Mouse (Mus musculus): ENCODE results near the gene Dtl.
A peak's percentile ranks its signal among the peaks of the same experiment; 100 is the strongest.

Gene Dtl

DNA sequence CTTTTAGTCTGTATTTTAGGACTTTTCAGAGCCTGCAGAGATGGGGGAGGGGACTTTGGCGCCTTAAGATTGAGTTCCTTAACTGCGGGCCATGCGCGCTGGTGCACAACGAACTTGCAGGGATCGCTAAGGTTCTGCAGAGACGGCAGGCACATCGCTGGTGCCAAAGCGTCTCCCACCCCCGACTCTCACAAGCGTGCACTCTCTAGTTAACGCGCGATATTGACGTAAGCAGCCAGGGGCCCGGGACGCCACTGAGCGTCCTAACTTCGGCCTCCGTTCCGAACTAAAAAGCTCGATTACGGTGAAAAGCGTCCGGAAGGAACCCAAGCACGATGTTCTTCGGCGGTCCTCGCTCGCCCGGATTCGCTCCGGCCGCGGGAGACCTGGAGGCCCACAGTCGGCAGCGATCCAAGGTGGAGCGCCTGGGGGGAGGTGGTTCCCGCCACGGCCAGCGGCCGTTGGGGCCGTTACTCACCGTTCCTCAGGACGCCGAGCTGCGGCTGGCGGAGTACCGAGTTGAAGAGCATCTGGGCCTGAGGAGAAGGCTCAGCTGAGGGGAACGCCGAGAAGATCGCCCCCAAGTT is 380 bp downstream of the Dtl start:
- peak; percentile 21 for DNase-seq

DNA sequence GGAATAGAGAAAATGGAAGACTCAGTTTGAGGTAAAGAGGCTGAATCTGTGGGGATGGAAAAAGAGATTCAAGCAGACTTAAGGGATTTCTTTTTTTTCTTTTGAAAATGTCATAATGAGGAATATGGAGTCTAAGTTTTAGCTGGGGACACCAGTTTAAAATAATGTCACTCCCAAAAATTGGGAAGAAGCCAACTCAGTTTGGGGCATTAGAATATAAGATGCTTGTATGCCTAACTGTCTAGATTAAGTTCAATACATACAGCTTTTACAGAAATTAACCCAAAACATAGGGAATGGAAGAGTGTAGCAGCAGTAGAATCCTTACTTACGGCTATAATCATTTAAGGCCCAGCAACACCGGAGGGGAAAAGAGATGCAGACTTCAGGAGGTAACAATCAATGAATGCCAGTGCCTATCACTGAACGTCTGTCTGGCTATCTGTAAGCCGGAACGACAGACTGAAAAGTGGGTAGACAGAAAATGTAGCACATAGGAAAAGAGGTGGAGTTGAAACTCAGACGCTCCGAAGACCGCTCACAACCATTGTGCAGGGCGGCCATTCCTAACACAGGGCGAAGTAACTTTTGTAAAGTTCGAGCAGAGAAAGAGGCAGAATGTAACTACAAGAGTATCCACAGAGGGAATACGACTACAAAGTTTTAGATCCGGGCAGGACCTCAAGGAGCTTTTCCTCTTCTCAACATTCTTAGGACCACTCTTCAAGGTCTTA is 1.3 kb downstream of the Dtl start:
- no peak for DNase-seq

DNA sequence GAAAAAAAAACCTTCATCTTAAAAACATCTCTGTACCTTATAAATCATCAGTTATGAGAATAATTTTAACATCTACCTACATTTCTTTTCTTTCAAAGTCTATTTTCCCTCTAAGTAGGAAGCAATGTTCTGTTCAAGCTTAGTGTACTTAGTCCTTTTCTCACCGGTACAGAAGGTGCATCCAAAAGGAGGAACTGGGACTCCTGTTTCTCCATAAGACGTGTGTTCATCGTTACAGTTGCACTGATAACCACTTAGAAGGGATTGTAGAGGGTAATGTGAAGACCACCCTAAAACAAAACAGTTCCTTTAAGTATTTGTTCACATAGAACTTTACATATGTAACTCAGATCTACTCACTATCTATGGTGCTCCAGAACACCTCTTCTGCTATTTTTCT is 4.9 kb downstream of the Dtl start:
- no peak for DNase-seq

DNA sequence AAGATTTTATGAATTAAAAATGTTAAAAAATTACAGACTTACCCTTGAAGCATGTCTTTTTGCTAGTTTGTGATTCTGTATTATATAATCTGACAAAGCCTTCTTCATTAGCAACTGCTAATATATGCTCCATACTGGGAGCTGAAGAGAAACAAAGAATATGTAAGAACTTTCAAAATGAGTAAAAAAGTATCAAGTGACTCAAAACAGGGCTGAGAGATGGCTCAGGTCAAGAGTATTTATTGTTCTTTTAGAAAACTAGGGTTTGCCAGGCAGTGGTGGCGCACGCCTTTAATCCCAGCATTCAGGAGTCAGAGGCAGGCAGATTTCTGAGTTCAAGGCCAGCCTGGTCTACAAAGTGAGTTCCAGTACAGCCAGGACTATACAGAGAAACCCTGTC is 5.7 kb downstream of the Dtl start:
- DNase-seq = no peak

- peak; percentile 41 for DNase-seq
Measured at GRCm38 (mm10) chr1:191567859-191568258, 7.5 kb downstream of the Dtl start.

DNA sequence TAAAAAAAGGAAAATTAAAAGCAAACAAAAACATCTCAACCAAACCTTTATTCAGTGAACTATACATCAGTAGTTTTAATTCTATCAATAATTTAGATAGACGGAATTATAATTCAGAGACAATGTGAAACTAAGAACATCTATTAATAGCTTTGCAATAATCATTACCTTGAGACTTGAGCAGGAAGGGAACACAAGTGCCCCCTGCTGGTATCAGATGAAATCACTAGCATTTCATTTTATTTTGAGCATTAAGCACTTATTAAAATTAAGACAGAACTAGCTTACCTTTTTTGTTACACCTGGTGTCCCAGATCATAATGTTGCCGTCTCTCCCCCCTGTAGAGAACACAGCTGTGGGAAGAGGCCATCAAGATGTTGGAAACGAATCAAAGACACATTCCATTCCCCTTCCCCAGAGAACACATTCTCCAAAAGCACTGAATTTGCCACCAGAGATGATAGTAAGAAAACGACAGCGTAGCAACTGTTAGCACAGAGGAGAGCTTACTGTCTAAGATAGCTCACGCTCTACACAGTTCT is 12.4 kb downstream of the Dtl start:
- DNase-seq = peak; percentile 60

DNA sequence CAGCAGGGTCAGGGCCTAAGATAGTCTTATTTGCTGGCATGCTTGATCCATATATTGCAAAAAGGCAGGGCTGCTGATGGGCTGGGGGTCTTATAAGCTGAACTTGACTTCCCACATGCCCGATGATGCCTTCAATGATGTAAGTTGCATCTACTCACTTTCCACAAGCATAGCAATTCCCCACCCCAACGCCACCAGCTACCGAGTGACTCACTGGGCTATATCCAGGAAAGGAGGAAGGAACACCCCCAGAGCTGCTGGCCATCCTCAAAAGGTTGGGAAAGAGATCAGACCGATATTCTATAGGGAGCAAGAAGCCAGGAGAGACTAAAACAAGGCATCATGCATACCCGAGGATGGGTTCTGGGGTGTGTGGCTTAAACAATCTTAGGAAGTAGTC is 15.6 kb downstream of the Dtl start:
- DNase-seq = no peak

- no peak for DNase-seq
Measured at GRCm38 (mm10) chr1:191557109-191557508, 18.2 kb downstream of the Dtl start.

DNA sequence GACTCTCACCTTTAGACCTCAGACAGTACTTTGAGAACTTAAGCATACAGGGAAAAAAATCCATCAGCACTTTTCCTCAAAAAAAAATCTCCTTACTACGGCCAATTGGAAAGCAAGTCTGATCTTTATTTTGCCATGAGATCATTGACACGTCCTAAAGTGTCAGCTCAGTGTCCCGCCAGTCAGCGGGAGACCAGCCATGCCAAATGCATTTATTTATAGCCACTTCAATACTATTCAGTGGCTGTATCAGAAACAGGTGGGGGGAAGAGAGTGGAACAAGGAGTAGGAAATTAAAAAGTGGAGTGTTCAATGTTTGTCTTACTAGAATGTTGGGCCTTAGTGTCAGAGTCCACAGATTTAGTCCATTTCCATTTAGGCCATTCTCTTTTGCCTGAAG is 24.6 kb downstream of the Dtl start:
- no peak for DNase-seq

GRCm38 (mm10) chr1:191543747-191544146 is 31.6 kb downstream of the Dtl start:
- no peak for DNase-seq

- no peak for DNase-seq
Measured at GRCm38 (mm10) chr1:191541619-191542018, 33.7 kb downstream of the Dtl start.

- no peak for DNase-seq
Measured at GRCm38 (mm10) chr1:191541014-191541413, 34.3 kb downstream of the Dtl start.

DNA sequence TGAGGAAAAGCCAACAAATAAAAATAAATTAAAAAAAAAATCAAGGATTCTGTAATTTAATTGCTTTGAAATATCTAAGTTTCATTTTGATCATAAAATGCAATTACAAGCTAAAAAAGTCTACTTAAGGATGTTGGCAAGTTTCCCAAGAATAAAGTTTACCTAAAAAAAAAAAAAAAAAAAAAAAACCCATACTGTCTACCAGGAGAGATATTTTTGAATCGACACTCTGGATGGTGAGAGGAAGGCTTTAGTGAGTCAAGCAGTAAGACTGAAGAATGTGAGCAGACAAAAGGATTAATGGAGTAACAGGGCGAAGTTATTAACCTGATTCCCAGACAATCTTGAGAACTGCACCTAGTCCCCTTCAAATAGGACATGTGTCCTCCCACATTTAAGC is 35.0 kb downstream of the Dtl start:
- no peak for DNase-seq

DNA sequence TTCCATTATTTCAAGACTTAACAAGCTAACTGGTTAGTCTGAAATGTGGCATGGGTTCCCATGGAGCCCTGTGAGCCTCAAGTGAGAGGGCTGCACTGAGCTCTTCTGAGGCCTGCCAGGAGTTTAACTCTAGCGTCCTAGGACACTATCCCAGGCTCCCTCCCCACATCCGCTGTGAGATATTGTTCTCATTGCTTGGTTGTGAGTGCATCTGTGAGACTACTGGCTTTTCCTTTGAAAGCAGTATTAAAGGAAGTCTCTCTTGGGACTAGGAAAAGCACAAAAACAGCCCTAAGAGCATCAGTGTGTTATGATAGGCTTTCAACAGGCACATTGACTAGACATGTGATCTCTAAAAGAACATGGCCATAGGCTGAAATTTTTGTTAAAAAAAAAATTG is 40.4 kb downstream of the Dtl start:
- no peak for DNase-seq

DNA sequence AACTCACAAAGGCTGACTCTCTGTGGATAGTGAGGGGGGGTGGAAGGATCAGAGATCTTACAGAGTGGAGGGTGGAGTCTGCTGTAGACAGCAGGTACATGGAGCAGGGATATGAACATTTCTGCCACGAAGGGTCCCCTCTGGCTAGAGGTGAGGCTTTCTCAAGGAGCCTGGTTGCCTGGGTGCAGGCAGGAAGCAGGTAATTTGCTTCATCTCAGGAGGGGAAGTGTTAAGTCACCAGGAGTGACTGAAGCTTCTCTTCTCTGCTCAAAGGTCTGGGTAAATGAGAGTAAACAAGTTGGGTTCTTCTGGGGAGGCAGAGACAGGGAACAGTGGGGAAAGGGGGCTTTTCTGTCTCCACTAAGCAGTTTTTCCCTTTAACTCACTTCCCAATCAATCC is 44.3 kb downstream of the Dtl start:
- DNase-seq = no peak

GRCm38 (mm10) chr1:191529406-191529805 is 45.9 kb downstream of the Dtl start:
- no peak for DNase-seq

DNA sequence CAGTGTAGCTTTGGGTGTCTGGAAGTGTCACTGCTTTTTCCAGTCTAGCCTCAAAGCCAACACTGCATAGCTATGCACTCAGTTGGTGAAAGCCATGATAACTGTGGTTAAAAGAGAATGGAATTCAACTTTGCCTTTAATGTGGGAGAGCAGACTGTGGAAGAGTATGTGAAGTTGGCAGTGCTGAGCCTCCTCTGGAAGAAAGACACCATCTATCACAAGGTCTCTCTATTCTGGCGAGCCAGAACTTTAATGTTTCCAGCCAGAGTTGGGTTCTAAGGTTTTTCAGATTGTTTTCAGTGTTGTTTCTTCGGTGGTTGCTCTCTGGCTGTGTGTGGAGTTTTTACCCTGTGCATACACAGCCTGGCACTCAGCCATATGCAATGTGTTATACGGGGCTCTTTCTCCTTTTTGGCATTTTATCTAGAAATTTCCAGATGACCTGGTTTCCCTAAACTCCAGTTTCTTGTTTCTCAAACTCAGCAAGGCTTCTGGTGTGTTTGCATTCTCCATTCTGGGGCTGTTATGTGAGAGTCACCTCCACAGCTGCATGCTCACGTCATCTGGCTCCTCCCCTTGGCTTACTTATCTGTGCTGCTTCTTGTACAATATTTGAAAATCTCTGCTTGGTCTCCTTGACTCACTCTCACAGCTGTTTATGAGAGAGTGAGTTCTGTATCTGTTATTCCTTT is 47.3 kb downstream of the Dtl start:
- DNase-seq = peak; percentile 32

- DNase-seq = no peak
Measured at GRCm38 (mm10) chr1:191527089-191527488, 48.3 kb downstream of the Dtl start.

- DNase-seq = no peak
Measured at GRCm38 (mm10) chr1:191521395-191521794, 53.9 kb downstream of the Dtl start.

GRCm38 (mm10) chr1:191520669-191521068 is 54.7 kb downstream of the Dtl start:
- DNase-seq = no peak

DNA sequence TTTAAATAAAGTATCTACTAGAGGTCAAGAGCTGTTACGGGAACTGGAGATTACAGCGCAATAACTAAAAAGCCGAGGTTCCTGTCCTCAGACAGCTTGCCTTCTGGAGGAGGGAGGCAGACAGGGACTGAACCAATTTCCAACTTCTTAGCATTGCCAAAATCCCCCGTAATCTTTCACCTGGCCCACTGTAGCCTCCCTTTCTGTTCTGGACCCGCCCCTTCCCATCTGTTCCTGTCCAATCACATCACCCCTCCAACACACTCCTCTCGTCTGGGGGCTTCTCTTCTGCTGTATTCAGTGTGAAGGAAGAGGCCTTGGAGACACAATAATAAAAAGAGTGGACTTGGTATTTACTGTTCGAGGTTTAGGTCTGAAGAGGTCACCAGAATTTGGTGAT is 55.1 kb downstream of the Dtl start:
- DNase-seq = no peak

GRCm38 (mm10) chr1:191519329-191520066 is 55.8 kb downstream of the Dtl start:
- DNase-seq = no peak

DNA sequence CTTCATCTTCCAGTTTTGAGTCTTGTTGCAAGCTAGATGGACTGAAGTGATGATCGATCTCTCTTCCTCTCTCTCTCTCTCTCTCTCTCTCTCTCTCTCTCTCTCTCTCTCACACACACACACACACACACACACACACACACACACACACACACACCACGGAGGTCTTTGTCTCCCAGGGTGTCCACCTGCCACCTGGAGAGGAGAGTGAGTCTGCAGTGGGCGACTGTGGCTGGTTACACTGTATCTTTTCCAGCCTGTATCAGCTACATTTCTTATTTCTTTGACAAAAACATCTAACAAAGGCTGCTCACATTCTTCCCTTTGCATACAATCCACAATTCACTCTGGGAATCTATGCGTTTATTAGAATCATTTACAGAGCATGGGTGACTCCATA is 56.4 kb downstream of the Dtl start:
- no peak for DNase-seq
